Mouse (Mus musculus) liver, embryonic 14.5 days (tissue): ENCODE data around the gene Eid2. TPM values are rescaled to one million over a fixed set of nuclear protein-coding genes. Genes with fewer than 3 reads are reported as not detected.
A peak's percentile ranks its signal among the peaks of the same experiment; 100 is the strongest.

ENCODE experiments used
- ATAC-seq: fragments of 200-750 bp; cut with Nextera tagmentation; 2 replicates; pipeline ENCODE4 v1.8.0; 2017; ENCODE audit warnings: moderate number of reproducible peaks, mild to moderate bottlenecking, moderate library complexity; ENCODE audit not compliant: insufficient read depth
- DNase-seq, 3 experiments: peaks; one replicate each; pipeline ENCODE4 v3.0.0-alpha.2; 2012 to 2013; ENCODE audit warnings: low read depth in 3 of 3, low spot score in 3 of 3
- H3K27ac ChIP-seq: fragments of 300-500 bp; sonication (generic); 2 replicates; pipeline ENCODE4 v1.5.1; 2014; ENCODE audit warnings: moderate library complexity, mild to moderate bottlenecking, control low read depth, inconsistent platforms
- H3K27me3 ChIP-seq: fragments of 300-500 bp; sonication (generic); 2 replicates; pipeline ENCODE4 v1.6.1; 2014; ENCODE audit warnings: mild to moderate bottlenecking, low read length, moderate library complexity; ENCODE audit not compliant: control insufficient read depth, insufficient read depth
- H3K36me3 ChIP-seq: fragments of 300-500 bp; sonication (generic); replicated peaks from 2 replicates; pipeline ENCODE4 v1.6.1; 2014; ENCODE audit warnings: low read depth; ENCODE audit not compliant: control insufficient read depth, insufficient read depth
- H3K4me1 ChIP-seq, 2 experiments: fragments of 200-500 bp in 1 of 2; fragments of 300-500 bp in 1 of 2; sonication (generic) in 1 of 2; replicated peaks; 2 replicates each; pipeline ENCODE4 v1.6.1; 2012 to 2014; ENCODE audit warnings: antibody characterized with exemption in 1 of 2, inconsistent platforms in 1 of 2, low read length in 1 of 2; ENCODE audit not compliant: control insufficient read depth in 2 of 2, insufficient read depth in 2 of 2
- H3K4me2 ChIP-seq: fragments of 300-500 bp; sonication (generic); 2 replicates; pipeline ENCODE4 v1.6.1; 2014; ENCODE audit warnings: low read depth, mild to moderate bottlenecking, control low read depth, moderate library complexity
- H3K4me3 ChIP-seq, 2 experiments: fragments of 200-500 bp in 1 of 2; fragments of 300-500 bp in 1 of 2; sonication (generic) in 1 of 2; 2 replicates each; pipeline ENCODE4 v1.5.1; 2012 to 2014; ENCODE audit warnings: low read depth in 2 of 2, low read length in 2 of 2, mild to moderate bottlenecking in 2 of 2, control low read depth in 1 of 2, inconsistent platforms in 1 of 2, moderate library complexity in 1 of 2; ENCODE audit not compliant: insufficient read depth in 1 of 2
- H3K9ac ChIP-seq: fragments of 300-500 bp; sonication (generic); replicated peaks from 2 replicates; pipeline ENCODE4 v1.6.1; 2014; ENCODE audit warnings: mild to moderate bottlenecking, control low read depth, moderate library complexity
- H3K9me3 ChIP-seq: fragments of 300-500 bp; sonication (generic); 2 replicates; pipeline ENCODE4 v1.6.1; 2016; ENCODE audit warnings: low read length, mixed read lengths; ENCODE audit not compliant: control insufficient read depth
- CTCF ChIP-seq: IDR thresholded peaks from 2 replicates; pipeline ENCODE4 v1.5.1; 2016; ENCODE audit warnings: antibody characterized with exemption, low read depth, control low read depth
- EP300 ChIP-seq: IDR thresholded peaks from 2 replicates; pipeline ENCODE4 v1.6.1; 2016; ENCODE audit warnings: antibody characterized with exemption, low read depth
- WGBS: fragments of 180-500 bp; shearing (Covaris S2); extraction: QIAGEN DNeasy Blood & Tissue Kit; methylation state at CpG from one replicate; pipeline ENCODE4 v1.1.7; 2014; ENCODE audit not compliant: insufficient replicate concordance; 5-methylcytosine and 5-hydroxymethylcytosine counted together
- polyA plus RNA-seq, 2 experiments: library from polyadenylated mRNA; depleted of rRNA in 1 of 2; stranded (reverse) in 1 of 2; unstranded in 1 of 2; fragments of >200 nt; fragmentation: Nextera tagmentation in 1 of 2; extraction: Ambion mirVana in 1 of 2; gene quantifications; 2 replicates each; pipeline versions ENCODE4 v1.2.1 to v1.2.3; 2012 to 2014

The Eid2 gene
- polyA plus RNA-seq, 2 experiments: 0.38 to 2.3 TPM

DNA sequence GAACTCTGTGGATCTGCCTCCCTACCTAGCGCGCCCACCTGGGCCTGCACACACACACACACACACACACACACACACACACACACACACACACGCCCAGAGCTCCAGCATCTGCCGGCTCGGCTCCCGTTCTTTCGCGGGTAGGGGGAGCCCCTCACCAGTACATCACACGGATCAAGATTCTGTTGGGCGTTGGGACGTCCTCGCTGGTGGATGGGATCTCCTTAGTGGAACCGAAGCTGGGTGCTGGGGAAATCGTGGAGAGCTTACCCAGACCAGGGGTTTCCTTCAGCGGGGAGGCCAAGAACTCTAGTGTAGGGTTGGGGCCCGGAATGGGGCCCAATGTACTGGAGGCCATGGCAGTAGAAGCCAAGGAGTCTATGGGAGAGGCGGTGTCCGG lies 22.5 kb downstream of the Eid2 start:
- peaks cover 57% of the 10 kb centered on the region for H3K27me3 ChIP-seq
- TF ChIP-seq EP300 (no peak), CTCF (0 out of 2 replicates have a peak, but pooled peaks have one; percentile 13)
- 5% methylated on average over 18 of the region's 18 CpGs for WGBS
- no peak overlapping the region for H3K9ac ChIP-seq
- H3K9me3 ChIP-seq: no peaks in the 10 kb centered on the region
- no peak overlapping the region for H3K4me2 ChIP-seq
- H3K27ac ChIP-seq: no peak overlapping the region
- H3K4me1 ChIP-seq: no peaks in the 10 kb centered on the region; a peak in 1 of 4 replicates
- H3K4me3 ChIP-seq: no peak overlapping the region
- DNase-seq (no peak), ATAC-seq (no peak)
- no peaks in the 10 kb centered on the region for H3K36me3 ChIP-seq

DNA sequence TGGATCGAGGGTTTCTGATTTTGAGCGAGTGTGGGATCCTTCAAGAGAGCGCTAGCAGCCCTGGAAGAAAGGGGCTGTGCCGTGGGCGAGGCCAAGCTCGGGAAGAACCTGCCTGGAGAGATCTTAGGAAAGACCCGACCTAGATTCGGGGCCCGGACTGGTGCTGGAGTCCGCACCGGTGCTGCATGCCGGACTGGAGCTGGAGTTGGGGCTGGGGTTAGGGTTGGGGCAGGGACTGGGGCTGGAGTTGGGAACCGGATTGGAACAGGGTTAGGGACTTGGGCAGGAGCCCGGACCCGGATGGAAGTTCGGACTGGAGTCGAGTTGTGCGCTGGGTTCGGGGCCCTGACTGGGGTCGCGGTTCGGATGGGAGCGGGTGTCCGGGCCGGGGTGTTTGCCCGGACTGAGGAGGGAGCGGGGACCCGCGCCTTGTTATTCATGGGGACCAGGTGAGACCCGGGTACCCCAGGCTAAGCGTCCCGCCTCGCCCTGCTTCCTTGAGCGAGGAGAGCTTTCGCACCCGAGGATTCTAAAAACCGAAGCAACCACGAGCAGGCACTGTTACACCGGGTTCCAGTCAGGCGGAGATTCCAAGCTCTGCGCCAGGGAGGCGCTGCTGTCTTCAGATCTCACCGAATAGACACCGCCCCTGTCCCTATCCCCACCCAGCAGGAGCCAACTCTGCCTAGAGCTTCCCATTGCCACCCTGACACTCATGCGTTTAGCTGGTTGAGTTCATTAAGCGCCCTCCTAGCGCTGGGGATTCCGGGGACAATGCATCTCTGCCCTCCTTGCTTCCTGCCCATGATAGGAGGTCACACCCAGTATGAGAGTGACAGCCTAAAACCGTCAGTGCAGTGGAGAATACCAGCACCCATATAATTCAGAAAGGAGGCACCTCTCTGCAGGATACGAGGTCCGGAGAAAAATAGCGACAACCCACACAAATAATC lies 23.2 kb downstream of the Eid2 start, which contains the start of gene Selenov:
Gene Selenov (minus strand): TSS at position 549 of the 953 bp plus-strand sequence.
- WGBS: 2% methylated on average over 52 of the region's 52 CpGs
- H3K4me2 ChIP-seq: no peak within 1 kb of the TSS
- no peaks in the 10 kb centered on the region for H3K36me3 ChIP-seq
- TF ChIP-seq EP300 (no peak), CTCF (no peak)
- H3K27me3 ChIP-seq: peaks cover 60% of the 10 kb centered on the region
- no peak within 1 kb of the TSS for H3K9ac ChIP-seq
- no peak for ATAC-seq
- no peaks in the 10 kb centered on the region; a peak in 1 of 4 replicates for H3K4me1 ChIP-seq
- H3K9me3 ChIP-seq: no peaks in the 10 kb centered on the region
- H3K27ac ChIP-seq: no peak within 1 kb of the TSS
- H3K4me3 ChIP-seq: no peak within 1 kb of the TSS
- no peak for DNase-seq

DNA sequence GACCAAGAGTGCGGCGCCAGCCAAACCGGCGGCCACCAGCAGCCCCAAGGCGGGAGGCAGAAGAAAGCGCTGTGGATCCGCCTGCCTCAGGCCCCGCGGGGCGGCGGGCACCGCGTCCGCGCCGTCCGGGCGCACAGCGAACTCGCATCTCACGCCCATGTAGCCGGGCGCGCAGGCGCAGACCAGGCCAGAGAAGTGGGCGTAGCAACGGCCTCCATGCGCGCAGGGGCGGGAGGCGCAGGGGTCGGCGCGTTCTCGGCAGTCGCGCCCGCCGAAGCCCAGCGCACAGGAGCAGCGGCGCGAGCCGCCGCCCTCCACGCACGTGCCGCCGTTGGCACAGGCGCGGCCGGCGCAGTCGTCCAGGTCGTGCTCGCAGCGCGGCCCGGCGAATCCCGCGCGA lies 26.8 kb downstream of the Eid2 start:
- TF ChIP-seq CTCF: no peak
- TF ChIP-seq EP300: no peak
- Histone ChIP-seq H3K27me3 (peaks cover 63% of the 10 kb centered on the region), H3K27ac (no peak overlapping the region)

DNA sequence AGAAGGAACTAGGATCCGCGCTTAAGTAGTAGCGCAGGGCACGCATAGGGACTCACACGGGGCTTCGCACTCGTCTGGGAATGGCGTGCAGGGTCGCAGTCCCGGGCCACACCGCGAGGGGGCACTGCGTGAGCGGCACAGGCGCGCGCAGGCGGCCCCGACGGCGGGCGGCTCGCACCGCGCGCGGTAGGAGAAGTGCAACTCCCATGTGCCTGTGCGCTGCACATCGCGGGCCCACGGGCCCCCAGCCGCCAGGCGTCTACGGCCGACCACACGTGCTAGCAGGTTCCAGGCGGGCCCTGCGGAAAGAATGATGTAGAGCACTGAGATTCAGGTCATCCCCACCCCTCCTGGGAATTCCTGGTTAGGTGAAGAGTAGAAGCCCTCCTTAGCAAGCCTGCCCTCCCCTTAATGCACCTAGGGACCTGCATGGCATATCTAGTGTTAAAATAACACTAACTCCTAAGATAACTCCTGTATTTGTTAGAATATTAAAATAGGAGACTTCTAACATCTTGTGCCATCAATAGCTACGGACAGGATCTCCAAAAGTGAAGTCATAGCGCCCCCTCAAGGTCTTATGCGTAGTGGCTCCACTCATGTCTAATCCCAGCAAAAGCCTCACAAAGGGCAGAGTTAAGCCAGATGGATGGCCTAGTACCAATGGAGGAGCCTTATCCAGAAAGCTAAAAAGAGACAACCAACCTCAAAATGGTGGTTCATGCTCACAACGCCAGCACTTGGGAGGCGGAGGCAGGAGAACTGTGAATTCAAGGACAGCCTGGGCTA lies 31.4 kb downstream of the Eid2 start:
- Histone ChIP-seq H3K27me3 (peaks cover 54% of the 10 kb centered on the region), H3K36me3 (no peaks in the 10 kb centered on the region), H3K9me3 (no peaks in the 10 kb centered on the region), H3K4me1 (no peaks in the 10 kb centered on the region; a peak in 1 of 4 replicates), H3K27ac (no peak overlapping the region), H3K4me3 (no peak overlapping the region), H3K4me2 (no peak overlapping the region), H3K9ac (no peak overlapping the region)
- peak; percentile 57 for TF ChIP-seq CTCF
- TF ChIP-seq EP300: no peak
- DNase-seq (peak in 2 of 3 experiments; percentile 43 to 46), ATAC-seq (no peak)
- 23% methylated on average over 43 of the region's 43 CpGs for WGBS

More for the DNA sequence above, 26.8 kb downstream of the Eid2 start:
- Histone ChIP-seq H3K4me3 (peak overlapping the region; percentile 5 to 32; a peak in 3 of 4 replicates), H3K4me1 (no peaks in the 10 kb centered on the region; a peak in 1 of 4 replicates), H3K4me2 (peak overlapping the region; percentile 57), H3K9me3 (no peaks in the 10 kb centered on the region), H3K9ac (no peak overlapping the region), H3K36me3 (no peaks in the 10 kb centered on the region)
- WGBS: 11% methylated on average over 56 of the region's 63 CpGs
- ATAC-seq (peak; percentile 52; the same call in 1 of the 2 replicates), DNase-seq (peak in 1 of 3 experiments; percentile 30)
